Mouse (Mus musculus): ENCODE data around the gene Lhx4. TPM values are rescaled to one million over a fixed set of nuclear protein-coding genes. Genes with fewer than 3 reads are reported as not detected.

Gene Lhx4
- polyA plus RNA-seq (2014; fragmentation: Nextera tagmentation; extraction: Ambion mirVana): 0.54 and 0.79 TPM in 2 replicates

DNA sequence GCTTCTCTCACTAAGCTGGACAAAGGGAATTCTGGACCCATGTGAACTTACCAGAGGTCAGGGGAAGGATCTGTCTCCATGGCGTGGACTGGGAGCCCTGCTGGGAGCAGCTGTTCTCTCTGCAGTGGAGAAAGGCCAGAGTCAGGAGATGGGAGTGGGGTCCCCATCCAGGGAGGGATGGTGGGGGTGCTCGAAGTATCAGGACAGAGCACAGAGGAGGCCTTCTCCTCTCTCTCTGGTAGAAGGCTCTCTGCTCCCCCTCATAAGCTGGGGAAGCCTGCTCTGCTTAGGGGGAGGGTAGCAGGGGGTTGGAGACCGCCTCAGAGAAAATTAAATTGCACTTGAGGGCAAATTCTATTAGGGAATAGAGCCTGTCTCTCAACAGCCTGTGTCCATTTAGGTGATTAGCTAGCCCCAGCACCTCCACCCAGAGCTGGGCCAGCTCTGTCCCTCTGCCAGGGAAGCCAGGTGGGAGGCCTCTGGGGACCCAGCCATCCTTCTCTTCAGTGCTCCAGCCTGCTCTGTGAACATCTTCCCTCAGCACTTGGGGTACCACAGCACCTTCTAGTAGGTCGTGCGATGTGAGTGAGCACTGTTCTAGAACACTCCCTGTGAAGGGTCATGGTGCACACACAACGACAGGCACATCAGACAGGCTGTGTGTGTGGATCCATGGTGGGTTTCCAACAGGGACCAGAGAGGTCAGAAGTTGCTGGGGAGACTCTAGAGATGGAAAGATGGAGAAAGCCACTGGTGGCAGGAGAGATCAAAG, at the start of gene Lhx4:
Gene Lhx4 (minus strand): TSS at position 201 of the 772 bp plus-strand sequence.
- DNase-seq (ENCODE audit: low spot score): no peak

GRCm38 (mm10) chr1:155798000-155798399, 46.5 kb upstream of the Lhx4 start:
- DNase-seq (ENCODE audit: low spot score) (no peak), ATAC-seq (replicated peaks; ENCODE audit: insufficient number of reproducible peaks, low FRiP score, low TSS enrichment, low read depth) (no peak)
- Histone ChIP-seq H3K36me3 (replicated peaks; ENCODE audit: control insufficient read depth, insufficient read depth, low read depth, low read length) (no peaks in the 10 kb centered on the region; the same call in 1 of the 2 replicates), H3K4me3 (ENCODE audit: low read depth, low read length) (no peak overlapping the region), H3K27ac (replicated peaks; ENCODE audit: low read depth, low read length) (no peak overlapping the region), H3K9me3 (replicated peaks; ENCODE audit: control insufficient read depth, low read length) (no peaks in the 10 kb centered on the region), H3K9ac (replicated peaks; ENCODE audit: low read length) (no peak overlapping the region), H3K27me3 (ENCODE audit: control insufficient read depth, insufficient read depth, low read length) (no peaks in the 10 kb centered on the region), H3K4me1 (ENCODE audit: control insufficient read depth, insufficient read depth, low read length) (no peaks in the 10 kb centered on the region), H3K4me2 (ENCODE audit: low read depth, low read length) (no peak overlapping the region)
- WGBS: 89% methylated on average over 4 of the region's 4 CpGs

More for the DNA sequence above, at the start of gene Lhx4:
- ATAC-seq (replicated peaks; ENCODE audit: insufficient number of reproducible peaks, low FRiP score, low TSS enrichment, low read depth): peak; percentile 34; the same call in 1 of the 2 replicates
- H3K4me1 ChIP-seq (ENCODE audit: control insufficient read depth, insufficient read depth, low read length): no peaks in the 10 kb centered on the region; the same call in 1 of the 2 replicates
- H3K4me3 ChIP-seq (ENCODE audit: low read depth, low read length): no peak within 1 kb of the TSS
- H3K27me3 ChIP-seq (ENCODE audit: control insufficient read depth, insufficient read depth, low read length): peaks cover 48% of the 10 kb centered on the region
- no peak within 1 kb of the TSS for H3K4me2 ChIP-seq (ENCODE audit: low read depth, low read length)
- no peaks in the 10 kb centered on the region for H3K9me3 ChIP-seq (replicated peaks; ENCODE audit: control insufficient read depth, low read length)
- H3K27ac ChIP-seq (replicated peaks; ENCODE audit: low read depth, low read length): no peak within 1 kb of the TSS
- no peak within 1 kb of the TSS for H3K9ac ChIP-seq (replicated peaks; ENCODE audit: low read length)
- 56% methylated on average over 6 of the region's 6 CpGs for WGBS
- no peaks in the 10 kb centered on the region for H3K36me3 ChIP-seq (replicated peaks; ENCODE audit: control insufficient read depth, insufficient read depth, low read depth, low read length)

DNA sequence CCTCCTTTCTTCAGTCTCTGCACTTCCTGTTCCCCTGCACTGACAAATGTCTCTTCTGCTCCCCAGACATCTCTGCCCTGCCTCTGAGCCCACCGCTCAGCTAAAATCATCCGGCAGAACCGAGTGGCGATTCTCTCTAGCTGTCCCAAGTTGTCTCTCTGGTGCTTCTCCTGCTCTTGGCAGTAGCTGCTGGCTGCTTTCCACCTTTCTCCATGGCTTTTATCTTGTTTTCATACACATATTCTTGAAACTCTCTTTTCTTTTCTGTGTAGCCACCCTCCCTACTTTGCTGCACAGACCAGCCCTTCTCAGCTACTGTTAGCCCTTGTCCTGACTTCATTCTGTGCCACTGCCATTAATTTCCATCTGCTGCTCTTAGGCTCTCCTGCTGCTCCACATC, 45.9 kb upstream of the Lhx4 start:
- H3K4me2 ChIP-seq (ENCODE audit: low read depth, low read length): no peak overlapping the region
- H3K9ac ChIP-seq (replicated peaks; ENCODE audit: low read length): no peak overlapping the region
- H3K27ac ChIP-seq (replicated peaks; ENCODE audit: low read depth, low read length): no peak overlapping the region
- H3K36me3 ChIP-seq (replicated peaks; ENCODE audit: control insufficient read depth, insufficient read depth, low read depth, low read length): no peaks in the 10 kb centered on the region; the same call in 1 of the 2 replicates
- DNase-seq (ENCODE audit: low spot score): no peak
- 95% methylated on average over 4 of the region's 4 CpGs for WGBS
- no peak overlapping the region for H3K4me3 ChIP-seq (ENCODE audit: low read depth, low read length)
- no peak for ATAC-seq (replicated peaks; ENCODE audit: insufficient number of reproducible peaks, low FRiP score, low TSS enrichment, low read depth)
- H3K9me3 ChIP-seq (replicated peaks; ENCODE audit: control insufficient read depth, low read length): no peaks in the 10 kb centered on the region
- H3K4me1 ChIP-seq (ENCODE audit: control insufficient read depth, insufficient read depth, low read length): no peaks in the 10 kb centered on the region
- no peaks in the 10 kb centered on the region for H3K27me3 ChIP-seq (ENCODE audit: control insufficient read depth, insufficient read depth, low read length)

- DNase-seq (ENCODE audit: low spot score): no peak
- H3K27ac ChIP-seq (replicated peaks; ENCODE audit: low read depth, low read length): no peak overlapping the region
- H3K27me3 ChIP-seq (ENCODE audit: control insufficient read depth, insufficient read depth, low read length): no peaks in the 10 kb centered on the region
- H3K9ac ChIP-seq (replicated peaks; ENCODE audit: low read length): no peak overlapping the region
- no peaks in the 10 kb centered on the region; the same call in 1 of the 2 replicates for H3K36me3 ChIP-seq (replicated peaks; ENCODE audit: control insufficient read depth, insufficient read depth, low read depth, low read length)
- no peak overlapping the region for H3K4me3 ChIP-seq (ENCODE audit: low read depth, low read length)
- ATAC-seq (replicated peaks; ENCODE audit: insufficient number of reproducible peaks, low FRiP score, low TSS enrichment, low read depth): no peak
- no peaks in the 10 kb centered on the region for H3K4me1 ChIP-seq (ENCODE audit: control insufficient read depth, insufficient read depth, low read length)
- H3K9me3 ChIP-seq (replicated peaks; ENCODE audit: control insufficient read depth, low read length): no peaks in the 10 kb centered on the region
- WGBS: 78% methylated on average over 11 of the region's 11 CpGs
- no peak overlapping the region for H3K4me2 ChIP-seq (ENCODE audit: low read depth, low read length)
These were observed 45.4 kb upstream of the Lhx4 start for GRCm38 (mm10) chr1:155796757-155797405.

- H3K9me3 ChIP-seq (replicated peaks; ENCODE audit: control insufficient read depth, low read length): no peaks in the 10 kb centered on the region
- no peaks in the 10 kb centered on the region; the same call in 1 of the 2 replicates for H3K36me3 ChIP-seq (replicated peaks; ENCODE audit: control insufficient read depth, insufficient read depth, low read depth, low read length)
- no peak overlapping the region for H3K9ac ChIP-seq (replicated peaks; ENCODE audit: low read length)
- ATAC-seq (replicated peaks; ENCODE audit: insufficient number of reproducible peaks, low FRiP score, low TSS enrichment, low read depth) (no peak), DNase-seq (ENCODE audit: low spot score) (no peak)
- 97% methylated on average over 5 of the region's 5 CpGs for WGBS
- no peak overlapping the region for H3K4me3 ChIP-seq (ENCODE audit: low read depth, low read length)
- H3K27me3 ChIP-seq (ENCODE audit: control insufficient read depth, insufficient read depth, low read length): no peaks in the 10 kb centered on the region
- H3K4me1 ChIP-seq (ENCODE audit: control insufficient read depth, insufficient read depth, low read length): no peaks in the 10 kb centered on the region
- no peak overlapping the region for H3K4me2 ChIP-seq (ENCODE audit: low read depth, low read length)
- H3K27ac ChIP-seq (replicated peaks; ENCODE audit: low read depth, low read length): no peak overlapping the region
These were observed 44.3 kb upstream of the Lhx4 start for GRCm38 (mm10) chr1:155795791-155796233.

DNA sequence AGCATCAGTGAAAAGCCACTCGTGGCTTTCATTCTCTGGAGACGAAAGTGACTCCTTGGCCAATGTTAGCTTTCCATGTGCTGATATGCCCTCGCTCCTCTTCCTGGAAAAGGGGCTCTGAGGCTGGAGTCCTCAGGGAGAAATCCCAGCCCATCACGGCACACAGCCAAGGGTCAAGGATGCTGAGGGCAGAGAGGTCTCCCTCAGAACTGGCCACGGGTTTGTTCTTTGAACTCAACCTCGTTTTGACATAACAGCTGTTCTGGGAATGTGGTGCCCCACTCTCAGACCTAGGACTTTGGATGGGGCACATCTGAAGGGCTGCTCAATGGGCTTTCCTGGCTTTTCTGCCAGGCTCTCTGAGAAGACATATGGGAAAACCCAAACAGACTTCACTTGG, 43.4 kb upstream of the Lhx4 start:
- no peak overlapping the region for H3K4me2 ChIP-seq (ENCODE audit: low read depth, low read length)
- no peak overlapping the region for H3K4me3 ChIP-seq (ENCODE audit: low read depth, low read length)
- DNase-seq (ENCODE audit: low spot score): no peak
- no peaks in the 10 kb centered on the region for H3K27me3 ChIP-seq (ENCODE audit: control insufficient read depth, insufficient read depth, low read length)
- H3K9ac ChIP-seq (replicated peaks; ENCODE audit: low read length): no peak overlapping the region
- no peaks in the 10 kb centered on the region for H3K9me3 ChIP-seq (replicated peaks; ENCODE audit: control insufficient read depth, low read length)
- 81% methylated on average over 6 of the region's 6 CpGs for WGBS
- ATAC-seq (replicated peaks; ENCODE audit: insufficient number of reproducible peaks, low FRiP score, low TSS enrichment, low read depth): no peak
- no peaks in the 10 kb centered on the region for H3K4me1 ChIP-seq (ENCODE audit: control insufficient read depth, insufficient read depth, low read length)
- H3K36me3 ChIP-seq (replicated peaks; ENCODE audit: control insufficient read depth, insufficient read depth, low read depth, low read length): no peaks in the 10 kb centered on the region; the same call in 1 of the 2 replicates
- H3K27ac ChIP-seq (replicated peaks; ENCODE audit: low read depth, low read length): no peak overlapping the region

GRCm38 (mm10) chr1:155791919-155792318, 40.4 kb upstream of the Lhx4 start:
- Histone ChIP-seq H3K27me3 (ENCODE audit: control insufficient read depth, insufficient read depth, low read length) (no peaks in the 10 kb centered on the region), H3K4me1 (ENCODE audit: control insufficient read depth, insufficient read depth, low read length) (no peaks in the 10 kb centered on the region), H3K9me3 (replicated peaks; ENCODE audit: control insufficient read depth, low read length) (no peaks in the 10 kb centered on the region), H3K9ac (replicated peaks; ENCODE audit: low read length) (no peak overlapping the region), H3K27ac (replicated peaks; ENCODE audit: low read depth, low read length) (no peak overlapping the region), H3K4me3 (ENCODE audit: low read depth, low read length) (no peak overlapping the region), H3K4me2 (ENCODE audit: low read depth, low read length) (no peak overlapping the region), H3K36me3 (replicated peaks; ENCODE audit: control insufficient read depth, insufficient read depth, low read depth, low read length) (no peaks in the 10 kb centered on the region; the same call in 1 of the 2 replicates)
- WGBS: 74% methylated on average over 5 of the region's 5 CpGs
- no peak for DNase-seq (ENCODE audit: low spot score)
- ATAC-seq (replicated peaks; ENCODE audit: insufficient number of reproducible peaks, low FRiP score, low TSS enrichment, low read depth): no peak

Measured in embryonic facial prominence, embryonic 11.5 days (tissue).